Mouse (Mus musculus): ENCODE measurements around the gene H2afv. TPM values are rescaled to one million over a fixed set of nuclear protein-coding genes. Genes with fewer than 3 reads are reported as not detected.
A peak's percentile ranks its signal among the peaks of the same experiment; 100 is the strongest.
"Not testable (repeated sequence)": the region's sequence is repeated elsewhere in the genome, so short reads cannot be mapped to it uniquely, and the experiment has no call there.

H2afv gene
- polyA plus RNA-seq, 1 experiment from 2014 or later: 428 TPM

DNA sequence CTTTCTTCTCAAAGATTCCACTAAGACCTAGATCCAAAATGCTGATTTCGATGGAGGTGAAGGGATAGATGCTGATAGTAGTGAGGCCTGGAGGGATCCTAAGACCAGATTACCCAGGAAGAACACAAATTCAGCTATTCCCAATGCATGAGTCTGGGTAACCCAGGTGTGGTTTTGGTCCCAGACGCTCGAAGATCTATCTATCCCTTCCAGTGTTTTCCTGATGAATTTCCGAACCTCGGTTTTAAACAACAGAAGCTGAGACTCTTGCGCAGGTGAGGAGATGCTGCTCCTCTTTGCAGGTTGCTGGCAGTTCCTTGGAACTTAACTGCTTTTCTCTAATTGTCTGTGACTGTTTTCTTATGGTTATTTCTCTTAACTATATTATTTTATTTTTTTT lies 30.1 kb upstream of the H2afv start:
- Histone ChIP-seq H3K9ac (ENCODE audit: low read depth, low read length) (peak overlapping the region; percentile 93), H3K4me2 (ENCODE audit: low read depth, low read length) (peak overlapping the region; percentile 90), H3K36me3 (ENCODE audit: control insufficient read depth, insufficient read depth, low read length) (peaks cover 12% of the 10 kb centered on the region), H3K4me1 (ENCODE audit: control insufficient read depth, insufficient read depth, low read length) (peaks cover 42% of the 10 kb centered on the region), H3K9me3 (ENCODE audit: control insufficient read depth, low read length) (no peaks in the 10 kb centered on the region), H3K27ac (replicated peaks; ENCODE audit: low read depth, low read length) (peak overlapping the region; percentile 97), H3K27me3 (replicated peaks; ENCODE audit: control insufficient read depth, insufficient read depth, low read length) (no peaks in the 10 kb centered on the region), H3K4me3 (ENCODE audit: low read depth, low read length) (peak overlapping the region; percentile 97)
- ATAC-seq (ENCODE audit: low read depth) (no peak), DNase-seq (ENCODE audit: low spot score) (no peak)
- 32% methylated on average over 6 of the region's 6 CpGs for WGBS

DNA sequence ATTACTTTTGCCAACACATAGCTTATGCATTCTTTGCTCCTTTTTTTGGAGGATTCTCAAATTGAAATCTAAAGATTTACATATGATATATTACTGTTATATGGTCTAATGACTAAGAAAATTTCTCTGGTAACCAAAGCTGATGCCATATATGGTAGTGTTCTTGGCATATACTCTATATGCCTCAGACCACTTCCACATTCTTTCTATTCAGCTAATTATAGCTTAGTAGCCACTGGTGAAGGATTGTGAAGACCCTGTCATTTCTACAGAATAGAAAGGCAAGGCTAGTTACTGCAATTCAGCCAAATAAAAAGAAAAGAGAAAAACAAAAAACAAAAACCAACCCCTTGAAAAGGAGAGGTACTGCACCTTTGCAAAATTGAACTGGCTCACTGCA lies 27.8 kb upstream of the H2afv start:
- H3K27me3 ChIP-seq (replicated peaks; ENCODE audit: control insufficient read depth, insufficient read depth, low read length): no peaks in the 10 kb centered on the region
- H3K4me3 ChIP-seq (ENCODE audit: low read depth, low read length): peak overlapping the region; percentile 97
- ATAC-seq (ENCODE audit: low read depth) (no peak), DNase-seq (ENCODE audit: low spot score) (peak; percentile 57)
- H3K36me3 ChIP-seq (ENCODE audit: control insufficient read depth, insufficient read depth, low read length): peaks cover 19% of the 10 kb centered on the region
- peak overlapping the region; percentile 67 for H3K27ac ChIP-seq (replicated peaks; ENCODE audit: low read depth, low read length)
- H3K4me2 ChIP-seq (ENCODE audit: low read depth, low read length): peak overlapping the region; percentile 90
- H3K4me1 ChIP-seq (ENCODE audit: control insufficient read depth, insufficient read depth, low read length): peaks cover 45% of the 10 kb centered on the region
- H3K9ac ChIP-seq (ENCODE audit: low read depth, low read length): peak overlapping the region; percentile 51
- H3K9me3 ChIP-seq (ENCODE audit: control insufficient read depth, low read length): no peaks in the 10 kb centered on the region

DNA sequence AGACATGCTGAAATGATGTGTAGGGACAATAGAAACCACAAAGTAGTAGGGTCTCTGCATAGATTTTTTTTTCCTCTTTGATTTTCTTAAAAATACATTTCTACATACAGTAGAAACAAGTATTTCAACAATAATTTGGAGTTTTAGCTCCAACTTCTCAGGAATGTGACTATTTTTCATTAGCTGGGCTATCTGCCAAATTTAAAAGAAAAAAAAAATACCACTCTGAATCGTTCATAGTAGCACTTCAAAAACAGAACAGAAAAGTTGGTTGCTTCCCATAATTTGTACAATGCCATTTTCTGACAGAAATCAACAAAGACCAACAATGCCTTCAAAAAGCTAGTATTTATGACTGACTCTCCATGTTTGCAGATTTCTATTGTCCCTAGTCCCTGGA lies 27.2 kb upstream of the H2afv start:
- Histone ChIP-seq H3K36me3 (ENCODE audit: control insufficient read depth, insufficient read depth, low read length) (peaks cover 25% of the 10 kb centered on the region), H3K4me1 (ENCODE audit: control insufficient read depth, insufficient read depth, low read length) (peaks cover 45% of the 10 kb centered on the region), H3K9me3 (ENCODE audit: control insufficient read depth, low read length) (no peaks in the 10 kb centered on the region), H3K4me2 (ENCODE audit: low read depth, low read length) (peak overlapping the region; percentile 90), H3K9ac (ENCODE audit: low read depth, low read length) (0 out of 2 replicates have a peak overlapping the region, but pooled peaks have one; percentile 42), H3K4me3 (ENCODE audit: low read depth, low read length) (peak overlapping the region; percentile 97), H3K27ac (replicated peaks; ENCODE audit: low read depth, low read length) (peak overlapping the region; percentile 63; the same call in 1 of the 2 replicates), H3K27me3 (replicated peaks; ENCODE audit: control insufficient read depth, insufficient read depth, low read length) (no peaks in the 10 kb centered on the region)
- WGBS: 6% methylated on average over 1 of the region's 1 CpGs
- no peak for DNase-seq (ENCODE audit: low spot score)
- ATAC-seq (ENCODE audit: low read depth): no peak

DNA sequence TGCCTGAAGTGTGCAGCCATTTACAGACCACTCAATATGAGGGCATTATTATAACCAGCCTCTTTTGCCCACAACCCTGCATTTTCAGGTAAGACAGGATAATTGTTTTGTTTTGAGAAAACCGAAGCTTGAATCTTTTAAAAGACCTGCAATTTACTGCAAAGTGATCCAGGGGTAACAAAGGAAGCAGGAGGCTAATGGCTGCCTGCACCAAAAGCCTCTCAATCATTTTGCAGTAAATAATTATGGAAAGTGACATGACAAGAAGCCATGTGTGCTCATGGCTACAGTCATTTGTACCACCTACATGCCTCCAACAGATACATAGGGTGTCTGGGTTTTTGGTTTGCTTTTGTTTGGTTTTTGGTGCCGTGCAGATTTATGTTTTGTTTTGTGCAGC lies 26.8 kb upstream of the H2afv start:
- Histone ChIP-seq H3K9me3 (ENCODE audit: control insufficient read depth, low read length) (no peaks in the 10 kb centered on the region), H3K4me2 (ENCODE audit: low read depth, low read length) (peak overlapping the region; percentile 90), H3K4me3 (ENCODE audit: low read depth, low read length) (peak overlapping the region; percentile 97), H3K36me3 (ENCODE audit: control insufficient read depth, insufficient read depth, low read length) (peaks cover 29% of the 10 kb centered on the region), H3K27me3 (replicated peaks; ENCODE audit: control insufficient read depth, insufficient read depth, low read length) (no peaks in the 10 kb centered on the region), H3K4me1 (ENCODE audit: control insufficient read depth, insufficient read depth, low read length) (peaks cover 45% of the 10 kb centered on the region), H3K27ac (replicated peaks; ENCODE audit: low read depth, low read length) (no peak overlapping the region), H3K9ac (ENCODE audit: low read depth, low read length) (no peak overlapping the region)
- 47% methylated on average over 2 of the region's 2 CpGs for WGBS
- DNase-seq (ENCODE audit: low spot score) (no peak), ATAC-seq (ENCODE audit: low read depth) (no peak)

DNA sequence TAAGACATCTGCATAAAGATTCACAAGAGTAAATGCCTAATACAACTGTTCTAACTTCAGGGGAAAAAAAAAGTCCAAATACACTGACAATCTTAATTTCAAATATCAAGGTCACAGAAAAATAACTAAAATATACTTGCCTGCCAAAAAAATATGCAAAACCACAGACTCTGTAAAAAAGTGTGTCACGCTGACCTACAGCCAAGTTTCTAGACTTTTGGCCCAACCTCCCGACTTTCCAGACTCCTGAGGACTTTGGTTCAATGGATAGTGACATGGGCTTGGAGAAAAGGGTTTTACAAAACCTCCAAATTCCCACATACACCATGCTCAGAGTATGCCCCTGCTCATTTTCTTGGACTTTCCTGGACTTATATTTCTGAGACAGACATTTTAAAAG lies 24.3 kb upstream of the H2afv start:
- DNase-seq (ENCODE audit: low spot score) (no peak), ATAC-seq (ENCODE audit: low read depth) (no peak)
- H3K4me1 ChIP-seq (ENCODE audit: control insufficient read depth, insufficient read depth, low read length): peaks cover 35% of the 10 kb centered on the region
- 63% methylated on average over 2 of the region's 2 CpGs for WGBS
- no peaks in the 10 kb centered on the region for H3K9me3 ChIP-seq (ENCODE audit: control insufficient read depth, low read length)
- no peak overlapping the region for H3K9ac ChIP-seq (ENCODE audit: low read depth, low read length)
- no peak overlapping the region for H3K27ac ChIP-seq (replicated peaks; ENCODE audit: low read depth, low read length)
- H3K4me2 ChIP-seq (ENCODE audit: low read depth, low read length): 0 out of 2 replicates have a peak overlapping the region, but pooled peaks have one; percentile 4
- no peaks in the 10 kb centered on the region for H3K27me3 ChIP-seq (replicated peaks; ENCODE audit: control insufficient read depth, insufficient read depth, low read length)
- no peak overlapping the region for H3K4me3 ChIP-seq (ENCODE audit: low read depth, low read length)
- H3K36me3 ChIP-seq (ENCODE audit: control insufficient read depth, insufficient read depth, low read length): peaks cover 36% of the 10 kb centered on the region

DNA sequence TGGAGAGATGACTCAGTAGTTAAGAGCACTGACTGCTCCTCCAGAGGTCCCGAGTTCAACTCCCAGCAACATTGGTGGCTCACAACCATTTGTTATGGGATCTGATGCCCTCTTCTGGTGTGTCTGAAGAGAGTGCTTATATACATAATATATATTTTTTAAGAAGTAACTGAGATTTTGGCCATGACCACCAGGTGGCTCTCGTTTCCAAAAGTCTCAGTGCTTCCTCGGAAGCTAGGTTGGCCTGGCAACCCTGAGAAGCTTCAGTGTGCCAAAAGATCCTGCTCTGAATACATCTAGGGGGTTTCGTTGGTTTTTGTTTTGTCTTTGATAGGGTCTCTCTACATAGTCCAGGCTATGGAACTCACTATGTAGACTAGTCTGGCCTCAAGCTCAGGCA lies 20.9 kb upstream of the H2afv start:
- Histone ChIP-seq H3K36me3 (ENCODE audit: control insufficient read depth, insufficient read depth, low read length) (peaks cover 24% of the 10 kb centered on the region), H3K4me3 (ENCODE audit: low read depth, low read length) (no peak overlapping the region), H3K27ac (replicated peaks; ENCODE audit: low read depth, low read length) (no peak overlapping the region), H3K27me3 (replicated peaks; ENCODE audit: control insufficient read depth, insufficient read depth, low read length) (no peaks in the 10 kb centered on the region), H3K4me2 (ENCODE audit: low read depth, low read length) (no peak overlapping the region), H3K4me1 (ENCODE audit: control insufficient read depth, insufficient read depth, low read length) (peaks cover 7% of the 10 kb centered on the region), H3K9ac (ENCODE audit: low read depth, low read length) (no peak overlapping the region), H3K9me3 (ENCODE audit: control insufficient read depth, low read length) (no peaks in the 10 kb centered on the region)
- DNase-seq (ENCODE audit: low spot score): peak; percentile 90
- peak; percentile 57; the same call in 1 of the 2 replicates for ATAC-seq (ENCODE audit: low read depth)
- WGBS: 33% methylated on average over 4 of the region's 4 CpGs

DNA sequence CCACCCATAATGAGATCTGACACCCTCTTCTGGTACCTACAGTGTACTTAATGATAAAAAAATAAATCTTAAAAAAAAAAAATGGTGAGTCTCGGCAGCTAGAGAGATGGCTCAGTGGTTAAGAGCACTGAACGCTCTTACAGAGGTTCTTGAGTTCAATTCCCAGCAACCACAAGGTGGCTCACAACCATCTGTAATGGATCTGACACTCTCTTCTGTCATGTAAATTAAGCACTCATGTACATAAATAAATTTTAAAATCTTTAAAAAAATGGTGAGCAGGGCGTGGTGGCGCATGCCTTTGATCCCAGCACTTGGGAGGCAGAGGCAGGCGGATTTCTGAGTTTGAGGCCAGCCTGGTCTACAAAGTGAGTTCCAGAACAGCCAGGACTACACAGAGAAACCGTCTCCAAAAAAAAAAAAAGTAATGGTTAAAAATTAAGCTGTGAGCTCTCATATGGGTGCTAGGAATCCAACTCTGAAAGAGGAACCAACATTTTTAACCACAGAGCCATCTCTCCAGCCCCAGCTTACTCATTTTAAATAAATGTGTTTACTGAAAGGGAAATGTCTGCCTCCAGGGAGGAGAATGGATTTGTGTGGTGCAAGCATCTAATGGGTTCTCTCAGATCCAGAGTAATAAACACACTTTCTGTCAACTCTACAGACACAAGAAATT lies 19.1 kb upstream of the H2afv start:
- ATAC-seq (ENCODE audit: low read depth): no peak
- H3K27ac ChIP-seq (replicated peaks; ENCODE audit: low read depth, low read length): no peak overlapping the region
- H3K4me3 ChIP-seq (ENCODE audit: low read depth, low read length): no peak overlapping the region
- no peak overlapping the region for H3K4me2 ChIP-seq (ENCODE audit: low read depth, low read length)
- peaks cover 20% of the 10 kb centered on the region for H3K36me3 ChIP-seq (ENCODE audit: control insufficient read depth, insufficient read depth, low read length)
- H3K9me3 ChIP-seq (ENCODE audit: control insufficient read depth, low read length): no peaks in the 10 kb centered on the region
- WGBS: 93% methylated on average over 6 of the region's 6 CpGs
- no peak for DNase-seq (ENCODE audit: low spot score)
- no peaks in the 10 kb centered on the region for H3K27me3 ChIP-seq (replicated peaks; ENCODE audit: control insufficient read depth, insufficient read depth, low read length)
- H3K4me1 ChIP-seq (ENCODE audit: control insufficient read depth, insufficient read depth, low read length): no peaks in the 10 kb centered on the region
- no peak overlapping the region for H3K9ac ChIP-seq (ENCODE audit: low read depth, low read length)

DNA sequence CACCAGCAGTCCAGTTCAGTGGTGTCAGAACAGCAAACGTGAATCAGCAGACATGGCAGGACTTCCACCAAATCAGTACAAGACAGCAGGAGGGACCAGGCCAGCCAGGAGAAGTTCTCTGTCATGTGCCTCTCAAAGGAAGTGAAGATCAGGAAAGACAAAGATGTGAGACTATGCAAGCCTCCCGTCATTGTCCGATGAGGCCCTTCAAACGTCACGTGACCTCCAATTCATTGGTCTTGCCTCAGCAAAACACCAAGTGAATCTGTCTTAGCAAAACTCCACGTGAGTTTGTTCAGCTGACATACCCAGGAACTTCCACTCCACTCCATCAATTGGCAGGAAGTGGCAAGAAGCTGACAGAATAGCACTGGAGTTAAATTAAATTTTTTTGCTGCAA lies 11.8 kb upstream of the H2afv start:
- Histone ChIP-seq H3K27me3 (replicated peaks; ENCODE audit: control insufficient read depth, insufficient read depth, low read length) (no peaks in the 10 kb centered on the region), H3K4me2 (ENCODE audit: low read depth, low read length) (no peak overlapping the region), H3K4me1 (ENCODE audit: control insufficient read depth, insufficient read depth, low read length) (no peaks in the 10 kb centered on the region), H3K27ac (replicated peaks; ENCODE audit: low read depth, low read length) (no peak overlapping the region), H3K36me3 (ENCODE audit: control insufficient read depth, insufficient read depth, low read length) (no peaks in the 10 kb centered on the region), H3K9me3 (ENCODE audit: control insufficient read depth, low read length) (no peaks in the 10 kb centered on the region; the same call in 1 of the 2 replicates), H3K9ac (ENCODE audit: low read depth, low read length) (no peak overlapping the region), H3K4me3 (ENCODE audit: low read depth, low read length) (no peak overlapping the region)
- ATAC-seq (ENCODE audit: low read depth) (no peak), DNase-seq (ENCODE audit: low spot score) (no peak)
- 83% methylated on average over 6 of the region's 6 CpGs for WGBS

DNA sequence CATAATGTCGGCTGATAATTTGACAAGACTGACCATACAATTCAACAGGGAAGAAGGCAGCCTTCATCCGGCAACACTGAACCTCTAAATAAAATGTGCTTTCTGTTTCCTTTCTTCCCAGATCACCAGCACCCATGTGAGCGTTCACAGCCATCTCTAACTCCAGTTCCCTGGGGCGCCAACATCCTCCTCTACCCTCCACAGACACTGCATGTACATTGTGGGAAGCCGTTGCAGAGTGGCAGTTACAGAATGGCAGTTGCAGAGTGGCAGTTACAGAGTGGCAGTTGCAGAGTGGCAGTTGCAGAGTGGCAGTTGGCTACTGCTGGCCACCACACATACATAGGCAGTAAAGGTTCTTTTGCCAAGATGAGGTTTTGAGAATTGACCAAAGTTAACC lies 3.9 kb upstream of the H2afv start:
- DNase-seq (ENCODE audit: low spot score); H3K9me3 ChIP-seq (ENCODE audit: control insufficient read depth, low read length); H3K36me3 ChIP-seq (ENCODE audit: control insufficient read depth, insufficient read depth, low read length); H3K9ac ChIP-seq (ENCODE audit: low read depth, low read length); H3K4me2 ChIP-seq (ENCODE audit: low read depth, low read length); H3K4me3 ChIP-seq (ENCODE audit: low read depth, low read length); H3K27me3 ChIP-seq (replicated peaks; ENCODE audit: control insufficient read depth, insufficient read depth, low read length); ATAC-seq (ENCODE audit: low read depth); H3K4me1 ChIP-seq (ENCODE audit: control insufficient read depth, insufficient read depth, low read length); H3K27ac ChIP-seq (replicated peaks; ENCODE audit: low read depth, low read length): not testable (repeated sequence)
- WGBS: 91% methylated on average over 5 of the region's 5 CpGs
